Mouse (Mus musculus): ENCODE measurements around the gene Arfgap3.

- TF ChIP-seq MAFK (IDR thresholded peaks at IDR 0.05; ENCODE audit: insufficient read depth, low read depth, low read length) (no peak), CHD2 (IDR thresholded peaks at IDR 0.05; ENCODE audit: low read depth, low read length) (no peak), HCFC1 (IDR thresholded peaks at IDR 0.05; ENCODE audit: borderline replicate concordance, insufficient read depth, low read length) (no peak), ZC3H11A (IDR thresholded peaks at IDR 0.05; ENCODE audit: borderline replicate concordance, low read depth, low read length) (no peak)
Measured at GRCm38 (mm10) chr15:83349225-83349953, 658 bp downstream of the Arfgap3 start.
